8 mouse cellular contexts compared by ENCODE assay signal in the genomic region with DNA sequence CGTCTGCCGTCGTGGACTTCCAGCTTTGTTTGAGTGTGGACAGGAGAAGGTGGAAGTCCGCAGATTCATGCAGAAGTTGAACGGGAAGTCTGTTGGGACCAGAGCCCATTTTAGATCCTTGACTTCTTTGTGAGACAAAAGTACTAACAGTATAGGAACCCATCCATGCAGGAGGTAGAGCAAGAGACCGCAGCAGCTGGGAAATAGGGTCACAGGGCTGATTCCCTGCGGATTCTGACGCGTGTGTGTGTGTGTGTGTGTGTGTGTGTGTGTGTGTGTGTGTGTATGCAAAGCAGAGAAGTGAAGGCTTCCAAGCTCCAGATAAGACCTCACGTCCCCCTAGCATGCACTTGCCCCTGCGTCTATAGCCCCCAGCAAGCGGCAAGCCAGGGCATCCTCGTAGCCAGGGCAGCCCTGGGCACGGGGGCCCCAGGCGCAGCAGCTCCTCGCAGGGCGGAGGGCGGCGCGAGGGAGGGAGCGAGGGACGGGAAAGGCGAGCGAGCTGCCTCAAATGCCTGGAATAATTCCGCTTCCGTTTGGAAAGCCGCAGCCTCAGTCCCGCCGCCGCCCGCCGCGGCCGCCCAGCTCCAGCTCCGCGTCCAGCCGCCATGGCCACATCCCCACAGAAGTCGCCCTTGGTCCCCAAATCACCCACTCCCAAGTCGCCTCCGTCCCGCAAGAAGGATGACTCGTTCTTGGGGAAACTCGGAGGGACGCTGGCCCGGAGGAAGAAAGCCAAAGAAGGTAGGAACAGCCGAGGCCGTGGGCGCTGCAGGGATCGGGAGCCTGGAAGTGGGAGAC. TPM values are rescaled to one million over a fixed set of nuclear protein-coding genes. Genes with fewer than 3 reads are reported as not detected.
DNase-seq lines count a peak whose midpoint lies in the region; ATAC-seq lines count a peak whose summit lies in the region.

Parva (plus strand) TSS at position 149 of the 801 bp plus-strand sequence.

- no peaks in the 10 kb centered on the region for H3K9me3 ChIP-seq in hindbrain, embryonic 11.5 days (ENCODE audit: control insufficient read depth, low read length)

- H3K27me3 ChIP-seq in hindbrain, embryonic 11.5 days (ENCODE audit: control insufficient read depth, insufficient read depth, low read length): no peaks in the 10 kb centered on the region

- ATAC-seq in hindbrain, embryonic 11.5 days (ENCODE audit: low FRiP score): peak; percentile 82
- no peak for ATAC-seq in monocyte, adult 5-6 weeks (replicated peaks; ENCODE audit: insufficient number of reproducible peaks, low FRiP score, low TSS enrichment, poor library complexity, severe bottlenecking)

- peak within 1 kb of the TSS; percentile 83 for H3K4me2 ChIP-seq in hindbrain, embryonic 11.5 days (replicated peaks; ENCODE audit: low read depth, low read length)

- WGBS in hindbrain, embryonic 11.5 days: 2% methylated on average over 48 of the region's 49 CpGs

- H3K27ac ChIP-seq in hindbrain, embryonic 11.5 days (ENCODE audit: low read depth, low read length): peak within 1 kb of the TSS; percentile 84

- H3K9ac ChIP-seq in hindbrain, embryonic 11.5 days (ENCODE audit: low read depth, low read length): peak within 1 kb of the TSS; percentile 88

- H3K36me3 ChIP-seq in hindbrain, embryonic 11.5 days (ENCODE audit: control insufficient read depth, insufficient read depth, low read length): no peaks in the 10 kb centered on the region

- 0 out of 2 replicates have a peak, but pooled peaks cover 2% of the 10 kb centered on the region for H3K4me1 ChIP-seq in hindbrain, embryonic 11.5 days (replicated peaks; ENCODE audit: control insufficient read depth, insufficient read depth, low read length)

- H3K4me3 ChIP-seq in hindbrain, embryonic 11.5 days (ENCODE audit: low read depth, low read length): peak within 1 kb of the TSS; percentile 75

- peak; percentile 67 for DNase-seq in ZHBTc4 (ENCODE audit: low read depth, low spot score)
- DNase-seq in cerebellum, postnatal 10 days: peak; percentile 78 to 81
- DNase-seq in frontal cortex, postnatal 25 days (ENCODE audit: low spot score in 2 of 2): peak; percentile 28
- DNase-seq in hindbrain, embryonic 11.5 days (ENCODE audit: low spot score): peak; percentile 81
- peak; percentile 59 to 66 for DNase-seq in layer of hippocampus, postnatal 36 days
- DNase-seq in lung, postnatal 10 days: peak; percentile 87
- peak; percentile 65 for DNase-seq in right cerebral cortex, postnatal 25 days

RNA-seq across cellular contexts. Expression of gene Parva, which starts in this region (rescaled TPM):
- polyA plus RNA-seq in hindbrain, embryonic 11.5 days (2014; fragmentation: Nextera tagmentation; extraction: Ambion mirVana): 47.2 TPM in 2 replicates
- total RNA-seq in layer of hippocampus, postnatal 36 days (2021): 10 to 100 TPM; 49.3 to 50.9 TPM
- total RNA-seq in monocyte, adult 5-6 weeks (2017): not detected in 3 replicates

Comparison
In these comparisons a context has a peak if more than half of its experiments do, and no peak if none do; other contexts are left out.
1. RNA of gene Parva (total RNA-seq): 49.3 to 50.9 TPM in layer of hippocampus, postnatal 36 days; not detected in monocyte, adult 5-6 weeks; every median in the first group is over 10 times any median in the second.
2. DNase-seq: peak in every context shown above with its lines; median percentile 87 in lung, postnatal 10 days; 81 in hindbrain, embryonic 11.5 days; 80 in cerebellum, postnatal 10 days; 67 in ZHBTc4; 65 in right cerebral cortex, postnatal 25 days; 62 in layer of hippocampus, postnatal 36 days; 28 in frontal cortex, postnatal 25 days.